Mouse (Mus musculus): ENCODE measurements around the gene Smox. TPM values are rescaled to one million over a fixed set of nuclear protein-coding genes. Genes with fewer than 3 reads are reported as not detected.
A peak's percentile ranks its signal among the peaks of the same experiment; 100 is the strongest.

Smox gene
- polyA plus RNA-seq, 1 experiment = 22.2 TPM

- Histone ChIP-seq H3K27me3 (ENCODE audit: control insufficient read depth, insufficient read depth, low read length) (no peaks in the 10 kb centered on the region), H3K27ac (ENCODE audit: control insufficient read depth, insufficient read depth, low read depth, low read length) (no peak overlapping the region), H3K4me1 (ENCODE audit: control insufficient read depth, insufficient read depth, low read length) (peaks cover 13% of the 10 kb centered on the region), H3K4me3 (ENCODE audit: control insufficient read depth, low read depth, low read length) (no peak overlapping the region), H3K36me3 (ENCODE audit: control insufficient read depth, insufficient read depth, low read length) (no peaks in the 10 kb centered on the region)
- TF ChIP-seq POLR2A (IDR thresholded peaks at IDR 0.05; ENCODE audit: control insufficient read depth, low read depth, low read length) (no peak), CTCF (IDR thresholded peaks at IDR 0.05; ENCODE audit: control insufficient read depth, insufficient read depth, insufficient replicate concordance, low read depth, low read length) (peak; percentile 55; the same call in 1 of the 2 replicates)
These were observed 18.5 kb downstream of the Smox start for GRCm38 (mm10) chr2:131509671-131510313.

- Histone ChIP-seq H3K4me1 (ENCODE audit: control insufficient read depth, insufficient read depth, low read length) (peaks cover 13% of the 10 kb centered on the region), H3K27ac (ENCODE audit: control insufficient read depth, insufficient read depth, low read depth, low read length) (no peak overlapping the region; the same call in 1 of the 2 replicates), H3K27me3 (ENCODE audit: control insufficient read depth, insufficient read depth, low read length) (no peaks in the 10 kb centered on the region), H3K36me3 (ENCODE audit: control insufficient read depth, insufficient read depth, low read length) (no peaks in the 10 kb centered on the region), H3K4me3 (ENCODE audit: control insufficient read depth, low read depth, low read length) (no peak overlapping the region)
- TF ChIP-seq POLR2A (IDR thresholded peaks at IDR 0.05; ENCODE audit: control insufficient read depth, low read depth, low read length) (no peak), CTCF (IDR thresholded peaks at IDR 0.05; ENCODE audit: control insufficient read depth, insufficient read depth, insufficient replicate concordance, low read depth, low read length) (no peak)
These were observed 19.2 kb downstream of the Smox start for GRCm38 (mm10) chr2:131510531-131510930.

GRCm38 (mm10) chr2:131513477-131513876 lies 22.2 kb downstream of the Smox start:
- no peak overlapping the region for H3K4me3 ChIP-seq (ENCODE audit: control insufficient read depth, low read depth, low read length)
- no peaks in the 10 kb centered on the region for H3K27me3 ChIP-seq (ENCODE audit: control insufficient read depth, insufficient read depth, low read length)
- no peak overlapping the region for H3K27ac ChIP-seq (ENCODE audit: control insufficient read depth, insufficient read depth, low read depth, low read length)
- no peaks in the 10 kb centered on the region for H3K36me3 ChIP-seq (ENCODE audit: control insufficient read depth, insufficient read depth, low read length)
- H3K4me1 ChIP-seq (ENCODE audit: control insufficient read depth, insufficient read depth, low read length) = peaks cover 2% of the 10 kb centered on the region
- no peak for TF ChIP-seq CTCF (IDR thresholded peaks at IDR 0.05; ENCODE audit: control insufficient read depth, insufficient read depth, insufficient replicate concordance, low read depth, low read length)
- TF ChIP-seq POLR2A (IDR thresholded peaks at IDR 0.05; ENCODE audit: control insufficient read depth, low read depth, low read length) = no peak

- TF ChIP-seq CTCF (IDR thresholded peaks at IDR 0.05; ENCODE audit: control insufficient read depth, insufficient read depth, insufficient replicate concordance, low read depth, low read length) (no peak), POLR2A (IDR thresholded peaks at IDR 0.05; ENCODE audit: control insufficient read depth, low read depth, low read length) (no peak)
- Histone ChIP-seq H3K4me1 (ENCODE audit: control insufficient read depth, insufficient read depth, low read length) (no peaks in the 10 kb centered on the region; the same call in 1 of the 2 replicates), H3K27ac (ENCODE audit: control insufficient read depth, insufficient read depth, low read depth, low read length) (no peak overlapping the region), H3K4me3 (ENCODE audit: control insufficient read depth, low read depth, low read length) (no peak overlapping the region), H3K27me3 (ENCODE audit: control insufficient read depth, insufficient read depth, low read length) (no peaks in the 10 kb centered on the region), H3K36me3 (ENCODE audit: control insufficient read depth, insufficient read depth, low read length) (no peaks in the 10 kb centered on the region)
These were observed 22.8 kb downstream of the Smox start for GRCm38 (mm10) chr2:131514055-131514621.

GRCm38 (mm10) chr2:131517550-131517949 lies 26.3 kb downstream of the Smox start:
- Histone ChIP-seq H3K27ac (ENCODE audit: control insufficient read depth, insufficient read depth, low read depth, low read length) (no peak overlapping the region), H3K27me3 (ENCODE audit: control insufficient read depth, insufficient read depth, low read length) (no peaks in the 10 kb centered on the region), H3K4me1 (ENCODE audit: control insufficient read depth, insufficient read depth, low read length) (peaks cover 3% of the 10 kb centered on the region), H3K4me3 (ENCODE audit: control insufficient read depth, low read depth, low read length) (no peak overlapping the region), H3K36me3 (ENCODE audit: control insufficient read depth, insufficient read depth, low read length) (no peaks in the 10 kb centered on the region)
- no peak for TF ChIP-seq CTCF (IDR thresholded peaks at IDR 0.05; ENCODE audit: control insufficient read depth, insufficient read depth, insufficient replicate concordance, low read depth, low read length)
- TF ChIP-seq POLR2A (IDR thresholded peaks at IDR 0.05; ENCODE audit: control insufficient read depth, low read depth, low read length) = no peak

GRCm38 (mm10) chr2:131518790-131519189 lies 27.5 kb downstream of the Smox start:
- Histone ChIP-seq H3K27ac (ENCODE audit: control insufficient read depth, insufficient read depth, low read depth, low read length) (peak overlapping the region; percentile 19; the same call in 1 of the 2 replicates), H3K27me3 (ENCODE audit: control insufficient read depth, insufficient read depth, low read length) (no peaks in the 10 kb centered on the region), H3K4me3 (ENCODE audit: control insufficient read depth, low read depth, low read length) (no peak overlapping the region), H3K4me1 (ENCODE audit: control insufficient read depth, insufficient read depth, low read length) (peaks cover 3% of the 10 kb centered on the region), H3K36me3 (ENCODE audit: control insufficient read depth, insufficient read depth, low read length) (no peaks in the 10 kb centered on the region)
- no peak for TF ChIP-seq CTCF (IDR thresholded peaks at IDR 0.05; ENCODE audit: control insufficient read depth, insufficient read depth, insufficient replicate concordance, low read depth, low read length)
- no peak for TF ChIP-seq POLR2A (IDR thresholded peaks at IDR 0.05; ENCODE audit: control insufficient read depth, low read depth, low read length)

GRCm38 (mm10) chr2:131520743-131521142 lies 29.4 kb downstream of the Smox start:
- TF ChIP-seq POLR2A (IDR thresholded peaks at IDR 0.05; ENCODE audit: control insufficient read depth, low read depth, low read length) = no peak
- TF ChIP-seq CTCF (IDR thresholded peaks at IDR 0.05; ENCODE audit: control insufficient read depth, insufficient read depth, insufficient replicate concordance, low read depth, low read length) = no peak
- Histone ChIP-seq H3K27ac (ENCODE audit: control insufficient read depth, insufficient read depth, low read depth, low read length) (no peak overlapping the region), H3K27me3 (ENCODE audit: control insufficient read depth, insufficient read depth, low read length) (no peaks in the 10 kb centered on the region), H3K4me1 (ENCODE audit: control insufficient read depth, insufficient read depth, low read length) (peaks cover 3% of the 10 kb centered on the region), H3K4me3 (ENCODE audit: control insufficient read depth, low read depth, low read length) (no peak overlapping the region), H3K36me3 (ENCODE audit: control insufficient read depth, insufficient read depth, low read length) (no peaks in the 10 kb centered on the region)
